Mouse (Mus musculus): ENCODE results near the gene Sp6.

Gene Sp6

DNA sequence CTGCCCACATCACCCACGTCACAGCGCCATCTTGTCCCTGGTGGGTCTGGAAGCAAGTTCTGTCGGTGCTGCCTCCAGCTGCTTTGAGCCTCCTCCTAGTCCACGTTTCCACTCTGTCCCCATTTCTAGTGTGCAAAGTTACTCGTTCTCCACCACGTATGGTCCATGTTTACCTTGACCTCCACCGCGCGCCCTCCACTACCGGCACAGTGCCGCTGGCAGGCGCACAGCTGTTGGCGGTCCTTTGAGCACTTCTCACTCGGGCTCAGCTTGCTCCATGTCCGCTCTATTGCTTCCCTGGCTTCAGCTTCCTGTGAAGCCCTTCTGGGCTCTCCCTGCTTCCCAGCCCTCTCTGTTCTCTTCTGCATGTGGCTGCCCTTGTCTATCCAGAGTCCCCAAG, 31.7 kb upstream of the Sp6 start:
- no peak for DNase-seq (ENCODE audit: extremely low read depth, insufficient read length, low spot score)

DNA sequence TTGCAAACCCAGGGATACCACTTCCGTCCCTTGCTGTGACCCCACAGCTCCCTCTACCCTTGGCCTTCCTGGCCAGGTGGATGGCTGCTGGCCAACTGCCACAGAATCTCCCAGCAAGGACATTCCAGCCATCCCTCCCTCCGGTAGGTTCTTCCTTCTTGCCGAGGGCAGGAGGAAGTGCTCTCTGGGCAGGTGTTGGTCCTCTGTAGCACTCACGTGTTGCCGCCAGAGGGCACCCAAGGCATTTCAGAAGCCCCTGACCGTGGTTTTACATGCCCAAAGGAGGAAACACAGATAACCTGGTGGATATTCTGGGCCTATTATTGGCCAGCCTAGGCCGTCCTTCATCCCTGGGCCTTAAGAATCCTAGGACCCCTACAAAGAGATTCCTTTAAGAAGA, 30.8 kb upstream of the Sp6 start:
- peak; percentile 70 for DNase-seq (ENCODE audit: extremely low read depth, insufficient read length, low spot score)

DNA sequence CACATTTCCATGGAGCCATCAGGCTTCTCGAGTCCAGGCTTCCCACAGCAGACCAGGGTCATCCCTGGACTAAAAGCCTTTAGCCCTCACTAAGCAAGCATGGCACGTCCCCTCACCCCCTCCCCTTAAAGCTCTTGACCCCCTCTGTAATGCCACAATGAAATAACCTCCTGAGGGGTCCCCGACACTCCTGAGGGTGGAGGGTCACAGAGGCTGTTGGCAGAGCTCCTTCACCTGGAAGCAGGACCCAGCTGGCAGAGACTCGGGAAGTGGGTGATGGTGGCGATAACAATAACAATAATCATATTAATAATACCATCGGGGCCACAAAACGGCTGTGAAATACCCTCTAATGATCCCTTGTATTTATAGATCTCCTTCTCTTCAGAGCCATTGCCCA, 30.3 kb upstream of the Sp6 start, which contains the start of gene Sp2:
Gene Sp2 (minus strand): TSS at position 101 of the 400 bp plus-strand sequence.
- no peak for DNase-seq (ENCODE audit: extremely low read depth, insufficient read length, low spot score)

DNA sequence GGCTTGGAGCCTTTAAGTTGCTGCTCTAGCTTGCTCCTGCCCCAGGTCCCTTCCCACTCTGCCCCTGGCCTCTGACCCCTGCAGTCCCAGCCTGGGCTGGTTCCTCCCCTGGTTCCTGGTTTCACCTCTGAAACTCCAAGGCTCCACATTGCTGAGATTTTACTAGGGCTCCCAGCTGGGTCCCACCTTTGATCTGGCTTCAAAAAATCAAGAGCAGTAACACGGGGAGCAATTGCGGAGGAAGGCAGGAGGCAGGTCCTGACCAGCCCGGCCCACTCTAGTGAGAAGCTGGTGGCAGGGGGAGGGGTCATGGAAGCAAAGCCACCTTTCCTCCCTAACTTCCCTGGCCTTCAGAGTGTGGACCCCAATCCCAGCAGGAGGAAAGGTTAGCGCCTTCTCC, 28.3 kb upstream of the Sp6 start:
- no peak for DNase-seq (ENCODE audit: extremely low read depth, insufficient read length, low spot score)

DNA sequence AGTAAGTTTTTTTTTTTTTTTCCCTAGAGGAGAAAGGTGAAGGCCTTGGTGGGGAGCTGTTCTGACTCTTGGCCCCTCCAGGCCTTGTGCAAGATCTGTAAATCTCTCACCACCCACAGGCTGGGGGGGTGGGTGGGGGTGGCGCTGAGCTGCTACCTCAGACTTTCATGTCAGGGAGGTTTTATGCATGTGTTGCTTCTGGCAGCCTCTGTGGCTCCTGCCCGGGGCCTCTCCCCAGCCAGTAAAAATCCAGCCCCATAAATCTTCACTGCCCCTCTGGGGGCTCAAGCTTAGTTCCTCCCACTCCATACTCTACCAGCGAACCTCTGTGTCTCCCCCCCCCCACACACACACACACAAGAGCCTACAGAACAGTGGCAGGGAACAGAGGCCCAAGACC, 26.7 kb upstream of the Sp6 start:
- DNase-seq (ENCODE audit: extremely low read depth, insufficient read length, low spot score) = no peak

DNA sequence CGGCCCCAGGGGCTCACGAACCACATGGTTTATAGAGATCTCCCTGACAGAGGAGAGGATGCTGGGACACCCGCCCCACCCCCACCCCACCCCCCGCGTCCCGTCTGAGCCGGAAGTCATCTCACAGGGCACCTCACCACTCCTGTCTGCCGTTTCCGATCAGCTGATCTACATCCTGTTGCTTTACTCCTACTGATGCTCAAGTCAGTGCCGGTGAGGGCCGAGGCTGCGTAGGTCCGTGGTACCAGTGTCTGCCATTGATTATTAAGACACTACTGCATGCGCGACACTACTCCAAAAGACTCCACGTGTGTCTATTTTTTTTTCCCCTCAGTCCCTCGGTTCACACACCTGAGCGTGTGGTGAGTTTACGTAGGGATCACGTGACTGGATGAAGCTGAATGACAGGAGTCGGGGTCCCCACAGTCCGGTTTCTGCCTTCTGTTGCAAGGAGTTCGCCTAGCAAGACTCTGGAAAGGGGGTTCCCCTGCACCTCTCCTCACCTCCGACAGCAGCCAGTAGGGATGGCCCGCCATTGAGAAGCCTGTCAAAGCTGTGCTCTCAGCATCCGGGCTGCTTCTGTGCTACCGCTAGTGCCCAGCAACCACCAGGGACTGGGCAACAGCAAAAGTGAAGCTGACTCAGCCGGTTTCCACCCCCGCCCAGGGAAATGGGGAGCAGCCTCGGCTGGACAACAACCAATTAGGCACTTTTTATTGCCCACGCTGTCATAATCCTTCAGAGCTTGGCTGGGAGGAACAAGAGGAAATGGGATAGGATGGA, 25.1 kb upstream of the Sp6 start:
- peak; percentile 72 for DNase-seq (ENCODE audit: extremely low read depth, insufficient read length, low spot score)

DNA sequence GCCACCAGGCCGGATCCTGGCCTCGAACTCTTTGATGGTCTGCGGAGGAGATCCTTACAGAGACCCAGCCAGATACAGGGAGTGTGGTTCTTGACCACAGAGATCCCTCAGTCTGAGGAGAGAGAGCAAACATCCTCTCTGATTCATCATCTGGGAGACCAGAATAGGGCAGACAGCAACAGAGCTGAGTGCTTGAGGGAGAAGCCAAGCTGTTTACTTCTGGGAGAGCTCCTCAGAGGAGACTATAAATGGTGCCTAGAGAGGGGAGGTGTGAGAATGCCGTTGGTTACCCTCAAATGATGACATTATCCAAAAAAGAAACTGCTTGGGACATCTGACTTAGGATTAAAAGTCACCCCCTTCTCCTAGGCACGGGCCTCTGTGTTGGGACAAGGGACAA, 21.7 kb upstream of the Sp6 start:
- DNase-seq (ENCODE audit: extremely low read depth, insufficient read length, low spot score) = no peak

DNA sequence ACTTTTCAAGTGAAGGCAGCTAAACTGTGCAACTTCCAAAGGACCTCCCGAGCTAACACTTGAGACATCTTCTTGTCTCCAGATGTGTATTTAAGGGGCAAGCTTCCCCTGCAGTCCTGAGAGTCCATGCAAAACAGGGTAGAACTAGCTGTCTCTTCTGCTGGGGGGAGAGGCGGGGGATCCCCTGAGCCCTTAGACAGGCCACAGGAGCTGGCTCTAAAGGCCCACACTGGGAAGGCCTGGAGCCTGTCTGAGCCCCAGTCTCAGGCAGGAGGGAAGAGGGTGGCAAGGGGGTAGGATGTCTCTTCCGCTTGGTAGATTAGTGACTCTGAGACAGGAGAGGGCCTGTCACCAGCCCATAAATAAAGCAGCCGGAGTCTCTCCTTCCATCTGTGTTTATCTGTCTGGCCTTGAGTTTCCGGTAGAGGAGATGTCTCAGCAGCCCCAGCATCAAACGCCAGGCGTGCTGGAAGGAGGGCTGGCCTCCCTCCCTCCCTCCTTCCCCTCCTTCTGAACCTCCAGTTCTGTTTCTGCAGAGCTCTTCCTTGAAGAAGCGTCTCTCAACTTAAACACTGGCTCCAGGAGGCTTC, 20.4 kb upstream of the Sp6 start:
- no peak for DNase-seq (ENCODE audit: extremely low read depth, insufficient read length, low spot score)

DNA sequence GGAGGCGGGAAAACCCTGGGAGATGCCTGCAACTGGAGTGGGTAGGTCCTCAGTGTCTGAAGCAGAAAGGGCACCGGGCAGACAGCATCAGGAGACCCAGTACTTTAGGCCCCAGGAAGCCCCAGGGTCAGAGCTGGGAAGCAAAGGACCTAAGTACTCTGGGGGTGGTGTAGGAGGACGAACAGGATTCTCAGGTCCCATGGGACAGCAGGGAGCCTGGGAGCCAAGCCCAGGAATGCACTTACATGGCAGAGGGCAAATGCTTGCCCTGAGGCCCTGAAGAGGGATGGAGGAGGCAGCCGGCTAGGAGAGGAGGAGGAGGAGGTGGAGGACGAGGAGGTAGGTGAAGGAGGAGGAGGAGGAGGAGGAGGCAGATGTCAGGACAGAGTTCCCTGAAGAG, 18.2 kb upstream of the Sp6 start:
- peak; percentile 78 for DNase-seq (ENCODE audit: extremely low read depth, insufficient read length, low spot score)

DNA sequence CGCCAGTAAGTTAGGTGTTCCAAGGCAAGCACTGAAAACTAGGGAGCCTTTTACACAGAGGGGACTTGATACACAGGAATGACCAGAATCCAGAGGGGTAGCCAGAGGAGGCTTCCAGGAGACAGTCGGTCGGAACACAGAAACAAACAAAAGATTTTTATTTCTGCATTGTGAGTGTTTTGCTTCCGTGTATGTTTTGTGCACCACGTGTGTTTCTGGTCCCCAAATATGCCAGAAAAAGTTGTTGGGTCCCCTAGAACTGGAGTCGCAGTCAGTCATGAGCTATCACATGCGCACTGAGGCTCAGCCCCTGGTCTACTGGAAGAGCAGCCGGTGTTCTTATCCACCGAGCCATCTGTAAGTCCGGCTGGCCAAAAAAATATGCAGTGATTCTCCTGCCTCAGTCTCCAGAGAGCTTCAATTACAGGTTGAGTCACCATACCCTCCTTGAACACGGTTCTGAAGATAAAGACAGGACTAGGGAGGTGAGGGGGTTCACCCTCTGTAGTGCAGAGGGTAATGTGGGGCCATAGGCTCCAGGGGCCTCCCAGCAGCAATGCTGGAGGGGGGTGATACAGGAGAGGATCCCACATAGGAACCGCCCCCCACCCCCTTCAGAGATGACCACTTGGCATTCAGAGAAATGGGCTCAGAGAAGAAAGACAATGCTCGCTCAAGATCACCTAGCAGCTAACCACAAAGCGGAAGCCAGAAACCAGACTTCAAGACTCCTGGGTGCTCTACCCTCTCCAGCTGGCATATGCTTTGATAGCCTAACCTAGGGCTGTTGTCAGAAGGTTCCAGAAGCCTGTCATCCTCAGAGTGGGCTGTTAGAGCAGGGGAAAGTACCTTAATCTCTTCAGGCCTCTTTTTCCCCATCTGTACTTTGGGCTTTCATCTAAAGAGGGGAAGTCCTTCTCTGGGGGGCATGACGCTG, 17.1 kb upstream of the Sp6 start:
- no peak for DNase-seq (ENCODE audit: extremely low read depth, insufficient read length, low spot score)

DNA sequence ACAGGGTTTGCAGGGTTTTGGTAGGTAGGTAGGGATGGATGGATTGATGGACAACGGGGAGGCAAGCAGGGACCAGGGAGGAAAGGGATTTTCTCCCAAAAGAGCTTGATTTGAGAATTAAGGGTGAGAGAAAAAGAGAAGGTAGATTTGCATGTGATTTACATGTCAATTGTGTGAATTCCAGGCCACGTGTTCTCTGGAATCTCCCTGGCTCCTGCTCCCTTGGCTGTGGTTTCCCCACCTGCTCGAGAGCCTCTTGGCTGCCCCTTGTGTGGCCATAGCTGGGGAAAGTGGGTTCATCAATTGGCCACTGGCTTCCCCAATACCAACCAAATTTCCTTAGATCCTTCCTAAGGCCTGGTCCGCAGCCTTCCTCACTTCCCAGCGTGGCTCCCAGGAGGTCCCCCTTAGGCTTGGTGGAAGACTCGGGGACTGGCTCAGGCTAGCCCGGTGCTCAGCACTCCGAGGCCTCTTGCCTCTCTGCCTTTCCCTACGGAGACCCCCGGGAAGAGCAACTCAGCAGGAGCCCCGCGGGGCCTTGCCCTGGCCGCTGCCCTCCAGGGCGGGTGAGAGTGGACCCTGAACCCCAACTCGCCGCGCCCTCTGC, 16.3 kb upstream of the Sp6 start:
- DNase-seq (ENCODE audit: extremely low read depth, insufficient read length, low spot score) = no peak

DNA sequence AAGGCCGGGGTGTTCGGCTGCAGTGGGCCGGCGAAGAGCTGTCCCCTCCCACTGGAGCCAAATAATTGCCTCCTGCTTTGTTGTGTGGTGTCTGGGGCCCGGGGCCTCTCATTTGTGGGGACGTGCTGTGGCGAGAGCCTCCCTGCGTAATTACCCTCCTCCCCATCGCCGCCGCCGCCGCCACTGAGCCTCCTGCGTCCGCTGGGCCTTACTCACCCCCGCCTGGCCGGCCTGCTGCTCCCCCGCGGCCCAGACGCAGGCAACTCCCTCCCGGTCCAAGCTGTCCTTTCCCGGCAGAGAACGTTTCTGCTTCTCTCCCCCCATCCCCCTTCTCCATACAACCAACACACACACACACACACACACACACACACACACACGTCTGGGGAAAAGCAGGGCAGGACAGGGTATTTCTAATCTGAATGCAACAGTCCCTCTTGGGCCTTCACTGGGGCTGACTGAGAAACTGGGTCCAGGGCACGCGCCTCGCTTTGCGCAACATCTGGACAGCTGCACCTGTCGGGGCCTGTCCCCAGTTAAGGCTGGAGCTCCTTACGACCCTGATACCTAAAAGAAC, 15.7 kb upstream of the Sp6 start:
- DNase-seq (ENCODE audit: extremely low read depth, insufficient read length, low spot score) = no peak

DNA sequence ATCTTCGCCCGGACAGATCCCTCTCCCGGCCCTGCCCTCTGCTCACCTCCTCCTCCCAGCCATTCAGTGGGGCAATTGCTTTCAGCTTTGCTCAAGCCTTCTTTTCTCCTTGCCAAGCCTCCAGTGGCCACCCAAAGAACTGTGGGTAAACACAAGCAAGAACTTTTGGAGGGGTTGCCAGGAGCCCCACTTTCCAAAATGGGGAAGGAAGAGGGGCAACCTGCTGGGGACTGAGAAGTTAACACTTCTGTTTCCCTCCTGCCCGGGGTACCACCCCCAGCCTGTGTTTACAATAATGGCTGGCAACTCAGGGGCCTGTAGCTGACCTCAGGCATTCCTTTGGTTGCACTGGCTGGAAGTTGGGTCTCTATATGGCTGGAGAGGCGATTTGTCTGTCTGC, 10.0 kb upstream of the Sp6 start:
- DNase-seq (ENCODE audit: extremely low read depth, insufficient read length, low spot score) = no peak

DNA sequence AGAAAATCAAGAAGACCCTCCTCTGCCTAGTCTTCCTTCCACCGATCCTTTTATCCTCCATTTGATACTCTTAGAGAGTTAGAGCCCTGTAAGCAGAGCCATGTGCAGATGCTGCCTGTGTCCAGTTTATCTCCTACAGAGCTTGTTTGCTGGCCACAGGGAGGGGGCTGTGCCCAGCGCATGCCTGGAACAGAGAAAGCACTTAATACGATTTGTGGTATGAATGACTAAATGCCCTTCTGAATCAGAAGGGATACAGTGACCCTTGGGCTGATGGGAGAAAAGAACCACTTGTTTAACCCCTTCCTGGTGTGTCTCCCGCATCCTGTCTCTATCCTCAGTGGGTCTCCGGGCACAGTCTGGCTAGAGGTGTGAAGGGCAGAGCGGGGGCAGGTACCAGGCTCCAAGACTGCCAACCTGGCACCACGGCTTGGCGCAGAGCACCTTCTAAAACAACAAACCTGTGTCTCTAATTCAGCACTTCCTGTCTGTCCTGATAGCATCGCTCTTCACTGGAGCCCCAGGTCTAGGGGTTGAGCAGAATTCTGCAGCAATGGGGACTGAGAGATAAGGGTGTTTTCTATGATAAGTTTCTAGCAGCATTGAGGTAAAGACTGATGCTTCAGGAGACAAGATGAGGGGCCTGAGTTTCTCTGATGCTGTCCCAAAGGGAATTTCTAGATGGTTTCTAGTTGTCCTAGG, 6.0 kb upstream of the Sp6 start:
- DNase-seq (ENCODE audit: extremely low read depth, insufficient read length, low spot score) = peak; percentile 72

DNA sequence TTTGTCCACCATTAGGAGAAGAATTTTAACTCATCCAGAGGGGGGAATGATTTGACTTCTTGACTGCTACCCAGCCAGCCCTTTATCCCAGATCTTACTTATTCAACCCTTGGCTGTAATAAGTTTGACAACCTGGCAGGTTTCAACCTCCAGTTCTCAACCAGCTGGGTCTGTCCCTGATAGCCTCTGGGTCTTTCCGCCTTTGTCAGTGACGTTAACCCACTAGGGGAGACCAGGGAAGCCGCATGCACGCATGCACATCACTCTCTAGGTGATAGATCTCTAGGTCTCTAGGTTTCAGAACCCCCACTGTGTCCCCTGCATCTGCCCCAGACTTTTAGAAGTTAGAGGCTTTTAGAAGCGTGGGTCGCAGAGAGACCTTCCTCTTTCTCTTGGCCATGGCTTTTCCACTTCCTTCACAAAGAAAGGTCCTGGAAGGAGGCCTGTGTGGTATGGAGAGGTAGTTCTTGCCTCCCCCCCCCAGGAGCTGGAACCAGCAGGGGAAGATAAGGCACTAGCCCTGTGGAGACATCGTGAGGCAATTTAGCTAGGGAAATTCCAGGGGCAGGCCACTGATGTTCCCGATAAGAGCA, 3.9 kb upstream of the Sp6 start:
- no peak for DNase-seq (ENCODE audit: extremely low read depth, insufficient read length, low spot score)

DNA sequence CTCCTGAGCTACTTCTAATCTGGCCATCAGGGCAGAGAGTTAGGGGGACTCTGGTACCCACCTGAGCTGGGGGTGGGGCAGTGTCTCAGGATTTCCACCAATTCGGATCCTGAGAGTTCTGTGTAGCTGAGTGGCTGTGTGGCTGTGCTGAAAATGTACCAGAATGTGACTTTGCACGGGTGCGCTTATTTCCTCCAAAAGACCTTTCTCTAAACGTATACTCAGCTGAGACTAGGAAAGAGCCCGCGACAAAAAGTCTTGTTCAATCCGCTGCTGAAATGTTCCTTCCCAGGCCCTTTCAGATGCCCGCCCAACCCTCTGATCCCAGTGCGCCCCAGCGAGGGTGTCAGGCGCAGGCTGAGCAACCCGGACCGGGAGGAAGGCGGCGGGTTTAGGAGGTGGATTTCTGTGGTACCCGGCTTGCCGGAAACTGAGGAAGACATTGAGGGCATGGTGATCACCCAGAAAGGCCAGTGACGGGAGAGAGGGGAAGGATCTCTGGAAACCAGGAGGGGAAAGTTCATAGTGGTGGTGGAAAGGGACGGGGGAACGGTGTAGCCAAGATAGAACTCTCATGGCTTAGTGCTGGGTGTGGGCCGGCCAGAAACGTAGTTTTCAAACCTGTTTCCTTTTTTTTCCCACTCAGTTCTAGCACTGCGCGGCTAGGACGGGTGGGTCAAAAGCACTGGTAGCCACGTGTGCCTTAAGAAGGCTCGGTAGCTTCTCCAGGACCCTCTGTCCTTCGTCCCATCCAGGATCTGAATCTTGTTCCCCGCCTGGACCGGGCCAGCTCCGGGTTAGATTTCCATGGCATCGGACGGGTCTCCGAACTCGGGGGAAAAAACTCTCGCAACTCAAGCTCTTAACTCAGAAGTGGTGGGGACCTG, 4.7 kb downstream of the Sp6 start:
- no peak for DNase-seq (ENCODE audit: extremely low read depth, insufficient read length, low spot score)

DNA sequence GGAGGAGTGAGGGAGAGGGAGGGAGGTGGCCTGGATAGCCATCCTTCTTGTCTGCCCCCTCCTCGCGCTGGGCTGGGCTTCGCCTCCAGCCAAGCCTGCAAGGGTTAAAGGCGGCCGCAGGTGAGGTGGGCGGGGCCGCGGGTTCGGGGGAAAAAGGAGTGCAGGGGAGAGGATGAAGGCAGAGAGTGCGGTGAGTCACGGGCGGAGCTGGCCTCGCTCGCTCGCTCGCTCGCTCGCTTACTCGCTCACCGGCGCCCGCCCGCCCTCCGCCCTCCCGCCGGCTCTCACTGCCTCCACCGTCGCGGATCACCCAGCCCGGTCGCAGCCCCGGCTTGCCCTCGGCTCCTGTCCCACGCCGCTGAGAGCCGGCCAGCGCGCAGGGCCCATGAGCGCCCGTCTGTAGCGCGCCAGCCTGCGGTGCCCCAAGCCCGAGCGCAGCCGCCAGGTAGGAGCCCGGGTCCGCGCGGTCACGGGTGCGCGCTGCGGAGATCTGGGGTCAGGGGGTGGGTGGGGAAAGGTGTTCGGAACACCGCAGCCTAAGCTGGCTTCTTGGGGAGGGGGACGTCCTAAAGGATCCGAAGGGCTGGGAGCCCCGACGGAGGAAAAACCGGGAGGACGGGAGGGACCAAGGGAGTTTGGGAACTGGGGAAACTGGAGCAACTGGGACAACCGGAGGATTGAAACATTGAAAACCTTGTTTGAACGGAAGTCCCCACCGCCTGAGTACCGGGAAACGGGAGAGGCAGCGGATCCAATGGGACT, 5.6 kb downstream of the Sp6 start:
- DNase-seq (ENCODE audit: extremely low read depth, insufficient read length, low spot score) = peak; percentile 61

DNA sequence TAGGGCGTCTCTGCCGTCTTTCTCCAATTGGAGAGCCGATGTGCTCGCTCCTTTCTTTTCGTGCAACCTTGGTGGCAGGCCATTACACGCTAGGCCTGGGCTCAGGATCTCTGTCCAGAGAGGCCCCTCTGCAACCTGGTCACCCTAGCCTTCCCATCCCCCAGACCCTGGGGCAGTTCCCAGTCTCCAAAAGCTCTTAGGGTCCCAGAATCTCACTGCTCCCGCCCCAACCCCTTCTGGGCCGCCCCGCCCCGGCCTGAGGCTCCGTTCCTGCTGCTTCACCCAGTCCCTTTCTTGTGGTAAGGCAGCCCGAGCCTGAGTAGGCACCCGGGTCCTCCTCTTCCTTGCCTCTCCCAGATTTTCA, 6.1 kb downstream of the Sp6 start:
- DNase-seq (ENCODE audit: extremely low read depth, insufficient read length, low spot score) = peak; percentile 70
